Mouse (Mus musculus): ENCODE measurements around the gene Cycs.

The Cycs gene

DNA sequence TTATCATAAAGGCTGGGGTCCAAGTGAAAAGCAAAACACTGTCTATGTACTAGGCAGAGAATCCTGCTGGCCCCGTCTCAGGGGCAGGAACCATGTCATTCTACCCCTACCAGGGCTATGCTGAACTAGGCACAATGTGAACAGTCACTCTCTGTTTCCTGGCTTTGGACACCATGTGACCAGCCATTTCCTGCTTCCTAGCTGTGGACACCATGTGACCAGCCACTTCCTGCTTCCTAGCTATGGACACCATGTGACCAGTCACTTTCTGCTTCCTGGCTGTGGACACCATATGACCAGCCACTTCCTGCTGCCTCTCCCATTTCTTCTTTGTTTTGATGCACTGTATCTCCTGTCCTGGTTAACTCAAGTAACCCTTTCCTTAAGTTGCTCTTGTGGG lies 23.8 kb downstream of the Cycs start:
- DNase-seq: no peak

DNA sequence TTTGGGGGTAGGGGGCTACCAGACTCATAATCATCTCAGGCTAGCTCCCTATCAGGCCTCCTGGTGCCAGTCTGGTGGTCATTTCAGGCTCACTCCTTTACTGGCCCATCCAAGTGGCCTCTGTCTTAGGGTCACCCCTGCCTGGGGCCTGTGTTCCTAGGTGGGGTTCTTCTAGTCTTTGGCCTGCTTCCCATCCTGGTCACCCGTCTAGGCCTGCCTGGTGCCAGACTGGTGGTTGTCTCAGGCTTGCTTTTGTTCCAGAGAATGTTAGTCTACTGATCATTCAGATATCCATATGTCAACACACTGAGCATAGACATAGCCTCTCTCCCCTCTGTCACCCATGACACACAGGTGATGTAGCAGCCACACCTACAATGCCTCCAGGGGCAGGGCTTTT lies 26.7 kb downstream of the Cycs start:
- no peak for DNase-seq

DNA sequence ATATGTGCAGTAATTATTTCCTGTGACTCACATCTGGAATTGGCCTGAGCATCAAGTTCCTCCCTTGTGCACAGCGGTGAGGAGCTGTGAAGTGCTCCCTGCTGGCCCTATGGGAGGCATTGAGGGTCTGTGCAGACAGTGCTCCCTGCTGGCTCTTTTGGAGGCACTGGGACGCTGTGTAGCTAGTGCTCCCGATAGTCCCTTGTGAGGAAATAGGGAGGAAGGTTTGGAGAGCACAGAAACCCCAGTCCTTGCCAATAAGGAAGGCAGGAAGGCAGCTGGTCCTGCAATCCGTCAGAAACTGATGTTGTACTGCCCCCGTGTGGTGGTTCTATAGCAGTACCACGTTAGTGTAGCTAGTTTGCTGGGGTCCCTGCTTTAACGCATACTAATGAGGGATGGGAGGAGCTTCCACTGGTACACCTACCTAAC lies 29.9 kb downstream of the Cycs start:
- DNase-seq: peak; percentile 68

DNA sequence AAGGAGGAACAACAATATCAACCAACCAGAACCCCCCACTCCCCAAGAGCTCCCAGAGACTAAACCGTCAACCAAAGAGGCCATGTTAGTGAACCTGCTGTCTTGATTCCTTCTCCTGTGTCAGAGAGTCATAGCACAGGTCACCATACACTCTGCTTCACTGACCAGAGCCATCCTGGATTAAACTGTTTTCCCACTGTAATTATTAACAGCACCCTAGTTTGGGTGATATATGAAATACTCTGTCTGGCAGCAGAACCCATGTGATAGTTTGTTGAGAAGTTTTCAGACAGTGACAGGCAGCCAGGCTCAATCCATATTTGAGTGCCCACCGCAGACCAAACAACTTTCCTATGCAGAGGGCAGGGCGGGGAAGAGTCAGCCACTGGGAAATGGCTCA lies 31.0 kb downstream of the Cycs start:
- DNase-seq: peak; percentile 62

DNA sequence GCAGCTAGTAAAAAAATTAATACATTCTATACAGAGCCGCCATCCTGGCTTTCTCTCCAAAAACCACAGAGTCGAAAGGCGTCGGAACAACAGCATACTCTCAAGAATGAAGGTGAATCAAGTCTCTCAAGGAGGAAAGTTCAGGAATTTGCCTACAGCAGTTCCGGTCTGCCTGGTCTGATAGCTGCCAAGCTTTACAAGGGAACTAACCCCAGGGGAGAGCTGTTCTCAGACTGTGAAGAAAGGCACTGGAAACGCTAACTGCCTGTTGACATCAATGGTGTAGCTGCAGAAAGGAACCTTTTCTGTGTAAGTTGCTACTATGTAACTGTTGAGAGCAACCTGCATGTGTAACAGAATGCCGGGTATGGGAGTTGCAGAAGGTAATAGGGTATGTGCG lies 34.4 kb downstream of the Cycs start:
- peak; percentile 57 for DNase-seq

DNA sequence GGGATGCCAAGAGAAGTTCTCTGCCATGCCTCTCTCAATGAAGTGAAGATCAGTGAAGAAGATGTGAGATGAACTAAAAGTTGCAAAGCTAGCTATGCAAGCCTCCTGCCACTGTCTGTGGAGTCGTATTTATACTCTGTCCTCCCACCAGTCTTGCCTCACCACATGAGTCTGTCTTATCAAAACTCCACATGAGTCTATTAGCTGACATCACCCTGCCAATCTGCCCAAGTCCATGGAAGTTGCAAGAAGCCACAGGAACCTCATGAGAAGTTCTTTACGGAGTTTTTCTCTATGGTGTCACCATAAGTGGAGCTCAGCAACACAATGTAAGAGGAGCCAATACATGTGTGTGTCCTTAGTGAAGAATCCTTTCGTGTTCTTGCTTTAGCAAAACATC lies 35.3 kb downstream of the Cycs start:
- no peak for DNase-seq

DNA sequence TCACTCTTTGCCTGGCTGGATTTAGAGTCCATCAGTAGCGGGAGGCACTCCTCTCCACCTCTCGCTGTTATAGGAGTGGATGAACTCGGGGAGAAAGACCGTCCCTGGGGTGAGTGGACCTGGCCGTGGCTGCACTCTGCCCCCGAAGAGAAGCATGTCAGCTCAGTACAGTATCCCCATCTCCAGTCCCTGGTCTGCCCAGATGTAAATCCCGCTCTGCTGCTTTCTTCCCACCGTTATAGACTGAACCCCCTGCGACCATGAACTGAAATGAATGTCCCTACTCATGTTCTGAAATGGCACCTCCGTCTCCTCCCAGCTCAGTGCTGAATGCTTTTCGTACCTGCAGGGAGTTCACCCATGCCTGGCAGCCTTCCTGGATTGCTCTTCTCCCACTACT lies 37.1 kb downstream of the Cycs start:
- peak; percentile 48 for DNase-seq

DNA sequence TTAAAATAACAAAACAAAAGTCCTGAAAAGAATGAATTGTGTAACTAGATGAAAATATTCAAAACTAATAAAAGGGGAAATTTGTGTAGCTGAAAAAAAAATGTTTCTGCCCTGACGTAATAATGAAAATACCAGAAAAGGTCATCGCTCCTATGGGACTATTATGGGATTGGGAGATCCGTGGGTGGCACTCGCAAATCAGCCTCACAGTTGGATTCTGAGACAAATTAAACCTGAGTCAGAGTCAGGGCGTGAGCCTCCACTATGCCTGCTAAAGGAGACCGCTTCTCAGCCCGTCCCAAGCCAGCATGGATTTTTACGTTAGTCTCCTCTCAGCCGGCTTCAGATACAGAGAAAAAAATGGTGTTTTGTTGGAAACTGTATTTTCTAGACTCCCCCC lies 38.9 kb downstream of the Cycs start:
- DNase-seq: no peak

DNA sequence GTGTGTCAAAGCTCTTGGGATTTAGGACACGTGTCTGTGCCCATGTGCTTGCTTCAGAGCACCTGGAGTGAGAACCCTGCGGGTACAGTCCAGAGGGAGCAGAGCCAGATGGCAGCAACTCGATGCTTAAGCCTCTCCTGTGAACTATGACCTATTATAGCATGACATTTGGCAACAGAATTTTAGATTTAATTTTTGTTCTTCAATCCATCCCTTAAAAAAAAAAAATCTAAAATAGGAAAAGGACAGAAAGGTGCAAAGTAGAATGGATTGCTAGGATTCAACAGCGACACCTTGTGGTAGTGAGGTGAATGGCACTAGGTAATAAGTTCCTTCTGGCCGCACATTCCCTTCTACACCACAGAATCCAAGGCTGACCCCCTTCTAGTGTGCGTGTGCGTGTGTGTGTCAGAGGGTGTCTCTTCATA lies 39.7 kb downstream of the Cycs start:
- DNase-seq: peak; percentile 86

DNA sequence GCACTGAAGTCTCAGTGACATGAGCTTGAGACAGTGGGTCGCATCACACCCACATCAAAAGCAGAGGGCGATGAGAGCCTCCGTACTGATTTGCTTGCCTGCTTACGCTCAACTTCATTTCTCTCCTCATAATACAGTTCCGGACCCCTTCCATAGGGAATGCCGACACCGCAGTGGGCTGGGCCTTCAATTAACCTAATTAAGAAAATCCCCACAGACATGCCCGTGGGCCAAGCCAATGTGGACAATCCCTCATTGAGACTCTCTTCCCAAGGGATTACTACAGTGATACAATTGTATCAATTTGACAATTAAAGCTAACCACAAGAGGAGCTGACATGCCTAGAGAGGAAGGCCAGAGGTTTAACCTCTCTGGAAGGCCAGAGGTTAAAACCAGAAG lies 40.5 kb downstream of the Cycs start:
- DNase-seq: no peak

DNA sequence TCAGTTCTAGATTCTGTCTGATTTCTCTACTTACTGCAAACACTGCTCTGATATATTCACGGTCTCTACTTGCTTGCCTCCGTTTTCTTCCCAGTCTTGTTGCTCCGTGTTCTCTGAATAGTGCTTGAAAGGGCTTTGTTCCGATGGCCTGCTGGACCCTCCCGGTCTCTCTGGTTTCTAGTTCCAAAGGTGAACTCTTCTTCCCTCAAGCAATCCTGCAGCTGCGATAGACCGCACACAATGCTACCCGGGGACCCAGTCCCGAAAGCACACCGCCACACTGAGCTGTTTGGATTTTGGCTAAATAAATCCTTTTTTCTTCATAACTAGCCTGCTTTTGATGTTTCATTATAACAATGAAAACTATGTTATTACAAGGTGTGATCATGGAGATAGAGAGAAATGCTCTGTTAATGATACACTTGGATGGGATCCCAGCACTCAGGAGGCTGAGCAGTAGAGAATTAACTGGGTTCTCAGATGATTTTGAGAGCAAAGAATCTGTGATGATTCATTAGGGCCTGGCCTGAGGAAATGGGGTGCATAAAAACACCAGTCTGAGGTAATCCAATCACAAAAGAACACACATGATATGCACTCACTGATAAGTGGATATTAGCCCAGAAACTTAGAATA lies 42.0 kb downstream of the Cycs start:
- peak; percentile 64 for DNase-seq

DNA sequence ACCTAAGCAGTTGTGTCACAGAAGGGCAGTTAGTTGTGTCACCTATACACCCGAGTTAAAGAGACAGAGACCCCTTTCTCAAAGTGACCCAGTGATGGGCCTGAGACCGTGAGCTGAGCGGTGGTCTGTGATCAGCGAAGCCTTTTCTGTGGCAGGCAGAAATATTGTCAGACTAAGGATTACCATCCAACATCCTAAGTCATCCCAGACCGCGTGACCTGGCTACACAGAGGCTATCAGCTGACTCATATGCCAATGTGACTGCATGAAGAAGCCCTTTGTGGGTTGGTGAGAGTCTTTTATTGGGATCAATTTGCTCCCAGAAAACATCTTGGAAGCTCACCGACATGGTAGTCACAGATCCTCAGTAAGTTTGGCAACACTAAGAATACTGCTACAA lies 43.6 kb downstream of the Cycs start:
- no peak for DNase-seq

DNA sequence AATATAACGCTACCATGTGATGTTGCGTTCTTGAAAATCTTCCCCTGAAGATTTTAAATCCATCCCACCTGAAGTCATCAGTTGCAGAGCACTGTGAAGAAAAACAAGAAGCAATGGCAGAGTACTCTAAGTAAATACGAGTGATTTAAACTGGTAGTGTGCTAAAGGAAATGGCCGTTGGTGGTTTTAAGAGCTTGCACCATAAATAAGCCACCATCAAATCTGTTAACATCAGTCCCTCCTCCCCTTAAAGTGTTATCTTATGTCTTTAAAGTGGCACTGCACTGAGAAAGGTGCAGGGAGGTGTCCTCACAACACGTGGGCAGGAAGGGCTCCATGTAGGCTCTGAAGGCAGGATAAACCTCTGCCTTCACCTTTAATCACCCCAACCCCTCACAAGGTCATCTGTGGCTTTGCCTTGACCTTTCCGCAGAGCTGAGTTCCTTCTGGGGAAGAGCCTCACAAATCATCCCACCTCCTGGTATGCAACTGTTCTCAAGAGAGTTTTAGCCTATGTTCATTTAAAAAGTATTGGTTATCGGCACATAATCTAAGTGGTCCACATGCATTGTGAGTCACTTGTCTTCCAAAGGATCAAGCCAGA lies 44.7 kb downstream of the Cycs start:
- DNase-seq: no peak

DNA sequence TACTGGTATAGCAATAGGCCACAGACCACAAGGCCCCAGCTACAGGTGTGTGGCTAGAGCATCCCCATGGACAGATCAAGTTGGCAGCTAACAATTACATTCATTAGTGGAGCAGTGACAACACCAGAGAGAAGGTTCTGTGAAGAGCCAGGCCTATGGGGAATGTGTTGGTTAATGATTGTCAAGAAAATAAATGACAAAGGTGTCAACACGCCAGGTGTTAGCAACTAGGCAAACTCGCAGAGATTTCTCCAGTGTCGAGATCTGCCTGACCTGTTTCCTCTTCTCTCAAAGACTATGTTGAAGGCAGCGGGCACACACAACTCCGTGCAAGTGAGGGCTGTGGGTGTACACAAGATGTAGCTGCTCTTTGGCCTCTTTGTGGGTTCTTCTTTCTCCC lies 46.2 kb downstream of the Cycs start:
- DNase-seq: no peak

DNA sequence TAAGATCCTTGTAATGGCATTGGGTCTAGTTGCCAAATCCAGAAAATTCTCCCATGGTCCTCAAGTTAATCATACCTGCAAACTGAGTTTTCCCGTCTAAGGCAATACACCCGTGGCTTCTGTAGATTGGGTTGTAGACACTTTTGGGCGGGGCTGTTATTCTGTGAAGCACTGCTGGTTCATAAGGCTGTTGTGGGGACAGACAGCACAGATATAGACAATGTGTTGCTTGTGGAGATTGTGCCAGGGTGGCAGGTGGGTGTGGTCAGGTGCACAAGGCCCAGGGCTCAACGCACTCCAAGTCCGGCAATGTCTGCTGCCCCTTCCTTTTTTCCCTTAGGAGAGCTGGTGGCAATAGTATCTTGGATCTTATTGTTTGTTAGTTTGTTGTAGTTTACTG lies 48.0 kb downstream of the Cycs start:
- DNase-seq: no peak

Data from kidney, adult 9 months (tissue).